Mouse (Mus musculus): ENCODE measurements around the gene Lce1j. TPM values are rescaled to one million over a fixed set of nuclear protein-coding genes. Genes with fewer than 3 reads are reported as not detected.
A peak's percentile ranks its signal among the peaks of the same experiment; 100 is the strongest.
"Not testable (repeated sequence)": the region's sequence is repeated elsewhere in the genome, so short reads cannot be mapped to it uniquely, and the experiment has no call there.

The Lce1j gene
- not detected in 2 replicates for total RNA-seq (2012; rRNA removed)

DNA sequence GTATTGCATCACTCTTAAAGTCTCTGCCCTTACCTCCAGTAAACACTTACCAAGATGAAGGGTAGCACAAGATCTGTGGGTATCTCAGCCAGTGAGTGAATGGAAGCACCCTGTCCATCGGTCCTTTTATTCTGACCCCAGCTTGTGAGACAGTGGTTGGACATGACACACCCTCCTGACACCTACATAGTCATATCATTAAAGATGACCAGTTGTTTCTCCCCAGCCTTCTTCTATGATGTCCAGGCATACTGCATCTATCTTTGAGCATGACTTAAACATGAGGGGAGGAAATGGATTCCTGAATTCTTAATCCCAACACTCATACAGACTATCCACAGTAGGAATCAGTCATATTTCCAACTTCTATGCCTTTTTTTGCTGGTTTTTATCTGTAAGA is at the start of gene Lce1j:
TSS of gene Lce1j (minus strand) at position 101 of the 400 bp plus-strand sequence.
- in situ Hi-C loops (cut with MboI; ENCODE audit: low sequenced_read_pairs in 2 of 2, unreplicated experiment in 2 of 2): no loop called here
- H3K9ac ChIP-seq (ENCODE audit: insufficient read depth, low read depth, low read length, poor library complexity, severe bottlenecking): no peak within 1 kb of the TSS

DNA sequence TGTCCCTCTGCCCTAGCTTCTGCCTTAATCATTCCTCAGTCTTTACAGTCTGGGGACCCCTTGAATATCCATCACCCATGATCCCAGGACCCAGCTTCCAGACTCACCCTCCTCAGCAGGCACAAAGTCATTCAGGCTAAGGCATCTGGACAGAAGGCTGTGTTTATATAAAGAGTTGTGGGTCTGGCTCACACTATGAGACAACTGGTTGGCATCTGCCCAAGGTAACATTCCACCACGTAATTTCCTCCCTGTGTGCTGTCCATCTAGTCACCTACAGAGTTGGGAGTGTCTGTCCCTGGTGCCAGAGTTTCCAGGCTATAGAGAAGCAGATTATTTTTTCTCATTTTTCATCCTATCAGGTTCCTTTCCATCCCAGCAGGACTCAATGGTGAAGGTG is 36.8 kb upstream of the Lce1j start, which contains the start of gene Kprp:
TSS of gene Kprp (minus strand) at position 140 of the 400 bp plus-strand sequence.
- TF ChIP-seq HCFC1 (IDR thresholded peaks at IDR 0.05; ENCODE audit: borderline replicate concordance, insufficient read depth, low read length) (no peak), CHD2 (IDR thresholded peaks at IDR 0.05; ENCODE audit: low read depth, low read length) (no peak), ZNF384 (IDR thresholded peaks at IDR 0.05; ENCODE audit: low read depth, low read length) (no peak), ZC3H11A (IDR thresholded peaks at IDR 0.05; ENCODE audit: borderline replicate concordance, low read depth, low read length) (no peak), MAFK (IDR thresholded peaks at IDR 0.05; ENCODE audit: insufficient read depth, low read depth, low read length) (no peak)
- no peaks in the 10 kb centered on the region for H3K36me3 ChIP-seq (ENCODE audit: control insufficient read depth, insufficient read depth, low read length, poor library complexity, severe bottlenecking)
- no peaks in the 10 kb centered on the region for H3K9me3 ChIP-seq (ENCODE audit: control insufficient read depth, insufficient read depth, low read depth, low read length)
- H3K4me1 ChIP-seq (ENCODE audit: control insufficient read depth in 2 of 2, insufficient read depth in 2 of 2, low read length in 2 of 2, poor library complexity in 1 of 2): no peaks in the 10 kb centered on the region
- no peak within 1 kb of the TSS for H3K4me3 ChIP-seq (ENCODE audit: insufficient read depth in 1 of 2, low read depth in 1 of 2, low read length in 2 of 2, poor library complexity in 1 of 2, severe bottlenecking in 1 of 2)
- no peak for DNase-seq (ENCODE audit: low read depth, low spot score)
- no peak within 1 kb of the TSS for H3K9ac ChIP-seq (ENCODE audit: insufficient read depth, low read depth, low read length, poor library complexity, severe bottlenecking)
- in situ Hi-C loops (cut with MboI; ENCODE audit: low sequenced_read_pairs in 2 of 2, unreplicated experiment in 2 of 2): no loop called here
- no peak within 1 kb of the TSS for H3K27ac ChIP-seq (ENCODE audit: insufficient read depth, low read depth, low read length, poor library complexity, severe bottlenecking)

More for the DNA sequence above, at the start of gene Lce1j:
- no peaks in the 10 kb centered on the region for H3K9me3 ChIP-seq (ENCODE audit: control insufficient read depth, insufficient read depth, low read depth, low read length)
- no peak within 1 kb of the TSS for H3K27ac ChIP-seq (ENCODE audit: insufficient read depth, low read depth, low read length, poor library complexity, severe bottlenecking)
- no peaks in the 10 kb centered on the region for H3K36me3 ChIP-seq (ENCODE audit: control insufficient read depth, insufficient read depth, low read length, poor library complexity, severe bottlenecking)
- TF ChIP-seq CHD2 (IDR thresholded peaks at IDR 0.05; ENCODE audit: low read depth, low read length): no peak
- no peak for TF ChIP-seq ZC3H11A (IDR thresholded peaks at IDR 0.05; ENCODE audit: borderline replicate concordance, low read depth, low read length)
- TF ChIP-seq MAFK (IDR thresholded peaks at IDR 0.05; ENCODE audit: insufficient read depth, low read depth, low read length): no peak
- DNase-seq (ENCODE audit: low read depth, low spot score): no peak
- no peak within 1 kb of the TSS for H3K4me3 ChIP-seq (ENCODE audit: insufficient read depth in 1 of 2, low read depth in 1 of 2, low read length in 2 of 2, poor library complexity in 1 of 2, severe bottlenecking in 1 of 2)
- H3K4me1 ChIP-seq (ENCODE audit: control insufficient read depth in 2 of 2, insufficient read depth in 2 of 2, low read length in 2 of 2, poor library complexity in 1 of 2): no peaks in the 10 kb centered on the region

DNA sequence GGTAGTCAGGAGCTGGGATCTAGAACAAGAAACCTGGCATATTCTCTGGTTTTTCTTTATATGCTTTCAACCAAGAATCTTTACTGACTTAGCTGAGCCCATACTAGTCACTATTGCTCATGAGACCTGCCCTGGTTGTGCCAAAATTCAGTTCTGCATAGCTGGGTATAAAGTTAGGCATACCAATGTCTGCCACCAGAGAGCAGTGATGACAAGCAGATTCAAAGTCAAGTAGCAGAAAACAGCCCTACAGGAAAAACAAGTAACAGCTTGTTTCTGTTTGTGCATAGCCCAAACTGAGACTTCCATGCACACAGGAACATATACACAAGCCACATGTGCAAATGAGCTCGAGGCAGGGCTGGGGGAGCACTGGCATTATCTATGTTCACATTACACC is 35.5 kb upstream of the Lce1j start:
- Histone ChIP-seq H3K9ac (ENCODE audit: insufficient read depth, low read depth, low read length, poor library complexity, severe bottlenecking) (no peak overlapping the region), H3K27ac (ENCODE audit: insufficient read depth, low read depth, low read length, poor library complexity, severe bottlenecking) (no peak overlapping the region), H3K4me1 (ENCODE audit: control insufficient read depth in 2 of 2, insufficient read depth in 2 of 2, low read length in 2 of 2, poor library complexity in 1 of 2) (no peaks in the 10 kb centered on the region), H3K9me3 (ENCODE audit: control insufficient read depth, insufficient read depth, low read depth, low read length) (no peaks in the 10 kb centered on the region), H3K4me3 (ENCODE audit: insufficient read depth in 1 of 2, low read depth in 1 of 2, low read length in 2 of 2, poor library complexity in 1 of 2, severe bottlenecking in 1 of 2) (no peak overlapping the region), H3K36me3 (ENCODE audit: control insufficient read depth, insufficient read depth, low read length, poor library complexity, severe bottlenecking) (no peaks in the 10 kb centered on the region)
- TF ChIP-seq ZC3H11A (IDR thresholded peaks at IDR 0.05; ENCODE audit: borderline replicate concordance, low read depth, low read length) (no peak), HCFC1 (IDR thresholded peaks at IDR 0.05; ENCODE audit: borderline replicate concordance, insufficient read depth, low read length) (no peak), MAFK (IDR thresholded peaks at IDR 0.05; ENCODE audit: insufficient read depth, low read depth, low read length) (no peak), CHD2 (IDR thresholded peaks at IDR 0.05; ENCODE audit: low read depth, low read length) (no peak), ZNF384 (IDR thresholded peaks at IDR 0.05; ENCODE audit: low read depth, low read length) (no peak)
- no peak for DNase-seq (ENCODE audit: low read depth, low spot score)
- in situ Hi-C loops (cut with MboI; ENCODE audit: low sequenced_read_pairs in 2 of 2, unreplicated experiment in 2 of 2): no loop called here

DNA sequence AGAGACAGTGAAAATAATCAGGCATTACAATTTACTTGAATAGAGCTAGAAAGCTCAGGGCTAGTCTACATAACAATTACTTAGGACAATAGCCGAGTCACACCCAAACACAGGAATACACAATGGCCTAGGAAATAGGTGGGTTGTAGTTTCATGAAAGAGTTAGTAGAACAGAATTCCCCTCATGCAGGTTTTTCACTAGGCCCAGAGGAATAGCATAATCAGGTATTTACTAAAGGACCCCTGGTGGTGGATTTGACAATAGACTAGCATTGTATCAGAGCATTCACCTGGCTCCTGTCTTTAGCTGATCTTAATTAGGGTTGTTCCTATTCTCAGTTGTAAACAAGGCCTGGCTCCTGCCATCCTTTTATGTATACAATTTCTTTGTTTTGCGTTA is 25.7 kb upstream of the Lce1j start:
- H3K4me1 ChIP-seq (ENCODE audit: control insufficient read depth in 2 of 2, insufficient read depth in 2 of 2, low read length in 2 of 2, poor library complexity in 1 of 2); H3K36me3 ChIP-seq (ENCODE audit: control insufficient read depth, insufficient read depth, low read length, poor library complexity, severe bottlenecking); H3K27ac ChIP-seq (ENCODE audit: insufficient read depth, low read depth, low read length, poor library complexity, severe bottlenecking); H3K9ac ChIP-seq (ENCODE audit: insufficient read depth, low read depth, low read length, poor library complexity, severe bottlenecking); H3K9me3 ChIP-seq (ENCODE audit: control insufficient read depth, insufficient read depth, low read depth, low read length); H3K4me3 ChIP-seq (ENCODE audit: insufficient read depth in 1 of 2, low read depth in 1 of 2, low read length in 2 of 2, poor library complexity in 1 of 2, severe bottlenecking in 1 of 2); in situ Hi-C loops (cut with MboI; ENCODE audit: low sequenced_read_pairs in 2 of 2, unreplicated experiment in 2 of 2): not testable (repeated sequence)
- DNase-seq (ENCODE audit: low read depth, low spot score): peak; percentile 52

DNA sequence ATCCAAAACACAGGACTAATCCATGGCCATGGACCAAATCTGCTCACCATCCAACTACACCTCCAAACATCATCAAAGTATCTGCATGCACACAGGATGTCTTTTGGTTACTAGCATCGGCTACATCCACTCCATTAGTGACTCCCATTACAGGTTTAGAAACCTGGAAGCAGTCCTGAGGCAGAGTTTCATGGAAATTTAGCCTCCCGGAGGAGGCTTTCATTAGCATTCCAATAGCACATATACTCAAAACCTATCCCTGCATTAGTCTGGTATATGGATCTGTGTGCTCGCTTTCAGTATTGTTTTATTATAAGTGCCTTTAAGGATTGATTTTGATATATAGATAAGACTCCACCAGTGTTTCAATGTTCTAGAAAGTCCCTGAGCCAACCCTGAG is 25.3 kb upstream of the Lce1j start:
- TF ChIP-seq ZNF384 (IDR thresholded peaks at IDR 0.05; ENCODE audit: low read depth, low read length) (no peak), HCFC1 (IDR thresholded peaks at IDR 0.05; ENCODE audit: borderline replicate concordance, insufficient read depth, low read length) (no peak), ZC3H11A (IDR thresholded peaks at IDR 0.05; ENCODE audit: borderline replicate concordance, low read depth, low read length) (no peak), MAFK (IDR thresholded peaks at IDR 0.05; ENCODE audit: insufficient read depth, low read depth, low read length) (no peak), CHD2 (IDR thresholded peaks at IDR 0.05; ENCODE audit: low read depth, low read length) (no peak)
- no peak overlapping the region for H3K4me3 ChIP-seq (ENCODE audit: insufficient read depth in 1 of 2, low read depth in 1 of 2, low read length in 2 of 2, poor library complexity in 1 of 2, severe bottlenecking in 1 of 2)
- no peak overlapping the region; the same call in 1 of the 2 replicates for H3K27ac ChIP-seq (ENCODE audit: insufficient read depth, low read depth, low read length, poor library complexity, severe bottlenecking)
- H3K9ac ChIP-seq (ENCODE audit: insufficient read depth, low read depth, low read length, poor library complexity, severe bottlenecking): no peak overlapping the region
- in situ Hi-C loops (cut with MboI; ENCODE audit: low sequenced_read_pairs in 2 of 2, unreplicated experiment in 2 of 2): no loop called here
- no peaks in the 10 kb centered on the region for H3K36me3 ChIP-seq (ENCODE audit: control insufficient read depth, insufficient read depth, low read length, poor library complexity, severe bottlenecking)
- DNase-seq (ENCODE audit: low read depth, low spot score): peak; percentile 16
- H3K9me3 ChIP-seq (ENCODE audit: control insufficient read depth, insufficient read depth, low read depth, low read length): no peaks in the 10 kb centered on the region
- H3K4me1 ChIP-seq (ENCODE audit: control insufficient read depth in 2 of 2, insufficient read depth in 2 of 2, low read length in 2 of 2, poor library complexity in 1 of 2): peaks cover 0 to 6% of the 10 kb centered on the region in 2 experiments; a peak in 2 of 4 replicates
